Mouse (Mus musculus) kidney, embryonic 14.5 days (tissue): Measurements from ENCODE around the gene Npas2. TPM values are rescaled to one million over a fixed set of nuclear protein-coding genes. Genes with fewer than 3 reads are reported as not detected.

Experiments
- ATAC-seq: fragments of 200-750 bp; cut with Nextera tagmentation; 2 replicates; pipeline ENCODE4 v1.8.0; 2017; ENCODE audit warnings: moderate number of reproducible peaks, mild to moderate bottlenecking, moderate TSS enrichment, moderate library complexity; ENCODE audit not compliant: low FRiP score, low TSS enrichment
- H3K27ac ChIP-seq: fragments of 300-500 bp; sonication (generic); 2 replicates; pipeline ENCODE4 v1.5.1; 2014; ENCODE audit warnings: low read depth, mild to moderate bottlenecking, low read length, moderate library complexity, mixed read lengths
- H3K27me3 ChIP-seq: fragments of 300-500 bp; sonication (generic); 2 replicates; pipeline ENCODE4 v1.6.1; 2014; ENCODE audit warnings: mild to moderate bottlenecking, low read length; ENCODE audit not compliant: control insufficient read depth, insufficient read depth
- H3K36me3 ChIP-seq: fragments of 300-500 bp; sonication (generic); 2 replicates; pipeline ENCODE4 v1.6.1; 2014; ENCODE audit warnings: low read length, mixed read lengths; ENCODE audit not compliant: control insufficient read depth, insufficient read depth
- H3K4me1 ChIP-seq: fragments of 300-500 bp; sonication (generic); 2 replicates; pipeline ENCODE4 v1.6.1; 2014; ENCODE audit warnings: low read length, mixed read lengths; ENCODE audit not compliant: control insufficient read depth, insufficient read depth
- H3K4me2 ChIP-seq: fragments of 300-500 bp; sonication (generic); replicated peaks from 2 replicates; pipeline ENCODE4 v1.6.1; 2014; ENCODE audit warnings: low read depth, mild to moderate bottlenecking, low read length
- H3K4me3 ChIP-seq: fragments of 300-500 bp; sonication (generic); 2 replicates; pipeline ENCODE4 v1.5.1; 2014; ENCODE audit warnings: mild to moderate bottlenecking, low read length
- H3K9ac ChIP-seq: fragments of 300-500 bp; sonication (generic); 2 replicates; pipeline ENCODE4 v1.6.1; 2014; ENCODE audit warnings: low read depth, mild to moderate bottlenecking, low read length, moderate library complexity
- H3K9me3 ChIP-seq: fragments of 300-500 bp; sonication (generic); 2 replicates; pipeline ENCODE4 v1.6.1; 2016; ENCODE audit warnings: low read length; ENCODE audit not compliant: control insufficient read depth
- WGBS: fragments of 180-500 bp; shearing (Covaris S2); extraction: QIAGEN DNeasy Blood & Tissue Kit; methylation state at CpG from one replicate; pipeline ENCODE4 v1.1.7; 2014; 5-methylcytosine and 5-hydroxymethylcytosine counted together
- polyA plus RNA-seq: library from polyadenylated mRNA; unstranded; fragments of >200 nt; fragmentation: Nextera tagmentation; extraction: Ambion mirVana; gene quantifications from 2 replicates; pipeline ENCODE4 v1.2.1, GENCODE M21; 2014

Npas2 gene
- polyA plus RNA-seq, 1 experiment from 2014 or later = 0.70 TPM

DNA sequence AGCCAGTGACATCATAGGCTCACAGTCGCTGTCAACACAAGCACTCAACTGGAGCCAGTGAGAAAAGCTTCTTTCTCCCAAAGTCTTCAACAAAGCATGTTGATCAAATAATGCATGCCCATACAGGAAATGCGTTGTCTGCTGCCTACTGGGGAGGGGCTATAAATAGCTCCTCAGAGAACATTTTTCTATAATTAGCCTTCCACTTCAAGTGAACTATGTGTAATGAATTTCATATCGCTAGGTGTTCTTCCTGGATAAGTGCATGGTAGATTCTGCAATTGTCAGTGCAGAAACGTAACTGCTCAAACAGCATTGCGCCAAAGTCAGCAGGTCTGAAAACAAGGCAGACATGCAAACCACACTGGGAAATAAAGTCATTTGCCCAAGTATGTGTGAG, 7.7 kb upstream of the Npas2 start:
- no peak for ATAC-seq
- no peaks in the 10 kb centered on the region for H3K27me3 ChIP-seq
- no peak overlapping the region for H3K4me3 ChIP-seq
- WGBS = 82% methylated on average over 5 of the region's 5 CpGs
- no peaks in the 10 kb centered on the region for H3K36me3 ChIP-seq
- no peak overlapping the region for H3K9ac ChIP-seq
- no peaks in the 10 kb centered on the region for H3K4me1 ChIP-seq
- H3K9me3 ChIP-seq = no peaks in the 10 kb centered on the region
- H3K4me2 ChIP-seq = no peak overlapping the region
- H3K27ac ChIP-seq = no peak overlapping the region

DNA sequence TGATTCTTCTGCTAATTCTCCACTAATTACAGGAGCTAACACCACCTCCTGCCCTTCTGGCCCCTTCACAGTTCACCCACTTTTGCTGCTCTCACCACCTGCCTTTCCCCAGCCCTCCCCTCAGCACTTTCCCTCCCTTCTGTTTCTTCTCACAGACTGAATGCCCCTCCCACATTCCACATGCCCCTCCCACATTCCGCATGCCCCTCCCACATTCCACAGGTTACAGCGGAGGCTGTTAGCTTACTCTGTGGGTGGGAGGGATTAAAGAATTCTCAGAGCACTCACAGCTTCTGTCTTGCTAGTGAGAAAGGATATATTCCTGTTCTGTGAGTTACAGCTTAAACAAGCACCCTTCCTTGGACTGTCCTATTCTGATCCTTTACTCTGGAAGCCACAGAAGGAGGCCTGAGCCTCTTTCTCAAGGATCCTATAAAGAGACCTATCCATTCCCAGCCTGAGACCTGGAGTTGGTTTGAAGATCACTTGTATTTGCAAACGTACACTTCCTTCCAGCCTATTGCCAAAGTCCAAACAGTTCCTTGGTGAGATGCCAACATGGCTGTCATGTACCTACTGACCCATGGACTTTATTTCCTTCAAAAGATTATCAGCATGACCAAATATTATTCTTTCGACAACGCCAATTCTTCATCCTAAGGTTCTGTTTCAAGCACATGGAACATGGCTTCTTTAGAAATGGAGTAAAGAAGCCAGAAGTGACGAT, 6.7 kb upstream of the Npas2 start:
- H3K27me3 ChIP-seq = no peaks in the 10 kb centered on the region
- H3K4me1 ChIP-seq = no peaks in the 10 kb centered on the region
- WGBS = 59% methylated on average over 6 of the region's 6 CpGs
- no peaks in the 10 kb centered on the region for H3K36me3 ChIP-seq
- H3K9ac ChIP-seq = no peak overlapping the region
- no peaks in the 10 kb centered on the region for H3K9me3 ChIP-seq
- ATAC-seq = 0 out of 2 replicates have a peak, but pooled peaks have one; percentile 55
- H3K27ac ChIP-seq = no peak overlapping the region
- H3K4me2 ChIP-seq = no peak overlapping the region
- no peak overlapping the region for H3K4me3 ChIP-seq

GRCm38 (mm10) chr1:39191122-39191521, 2.4 kb upstream of the Npas2 start:
- Histone ChIP-seq H3K4me1 (no peaks in the 10 kb centered on the region), H3K4me2 (no peak overlapping the region), H3K27me3 (peaks cover 16% of the 10 kb centered on the region), H3K27ac (no peak overlapping the region), H3K9me3 (no peaks in the 10 kb centered on the region), H3K9ac (no peak overlapping the region), H3K36me3 (no peaks in the 10 kb centered on the region), H3K4me3 (no peak overlapping the region)
- no peak for ATAC-seq
- WGBS = 77% methylated on average over 5 of the region's 5 CpGs

- Histone ChIP-seq H3K4me3 (peak overlapping the region; percentile 57), H3K9me3 (no peaks in the 10 kb centered on the region), H3K27me3 (peaks cover 20% of the 10 kb centered on the region), H3K9ac (0 out of 2 replicates have a peak overlapping the region, but pooled peaks have one; percentile 13), H3K27ac (no peak overlapping the region), H3K4me1 (no peaks in the 10 kb centered on the region), H3K36me3 (no peaks in the 10 kb centered on the region), H3K4me2 (peak overlapping the region; percentile 78)
- under 1% methylated on average over 27 of the region's 28 CpGs for WGBS
- ATAC-seq = peak; percentile 55
Measured at GRCm38 (mm10) chr1:39192460-39192996, 1.0 kb upstream of the Npas2 start.

GRCm38 (mm10) chr1:39193862-39194675, 538 bp downstream of the Npas2 start:
- no peaks in the 10 kb centered on the region for H3K36me3 ChIP-seq
- under 1% methylated on average over 70 of the region's 76 CpGs for WGBS
- H3K27me3 ChIP-seq = peaks cover 20% of the 10 kb centered on the region
- H3K9ac ChIP-seq = peak overlapping the region; percentile 65
- ATAC-seq = peak; percentile 37; the same call in 1 of the 2 replicates
- H3K4me1 ChIP-seq = no peaks in the 10 kb centered on the region
- no peaks in the 10 kb centered on the region for H3K9me3 ChIP-seq
- H3K4me3 ChIP-seq = peak overlapping the region; percentile 57
- H3K4me2 ChIP-seq = peak overlapping the region; percentile 78
- H3K27ac ChIP-seq = no peak overlapping the region

GRCm38 (mm10) chr1:39194959-39195358, 1.4 kb downstream of the Npas2 start:
- no peaks in the 10 kb centered on the region for H3K4me1 ChIP-seq
- H3K9me3 ChIP-seq = no peaks in the 10 kb centered on the region
- 1% methylated on average over 11 of the region's 11 CpGs for WGBS
- peaks cover 20% of the 10 kb centered on the region for H3K27me3 ChIP-seq
- H3K36me3 ChIP-seq = no peaks in the 10 kb centered on the region
- no peak overlapping the region for H3K27ac ChIP-seq
- peak overlapping the region; percentile 78 for H3K4me2 ChIP-seq
- H3K9ac ChIP-seq = no peak overlapping the region
- H3K4me3 ChIP-seq = peak overlapping the region; percentile 57
- no peak for ATAC-seq

DNA sequence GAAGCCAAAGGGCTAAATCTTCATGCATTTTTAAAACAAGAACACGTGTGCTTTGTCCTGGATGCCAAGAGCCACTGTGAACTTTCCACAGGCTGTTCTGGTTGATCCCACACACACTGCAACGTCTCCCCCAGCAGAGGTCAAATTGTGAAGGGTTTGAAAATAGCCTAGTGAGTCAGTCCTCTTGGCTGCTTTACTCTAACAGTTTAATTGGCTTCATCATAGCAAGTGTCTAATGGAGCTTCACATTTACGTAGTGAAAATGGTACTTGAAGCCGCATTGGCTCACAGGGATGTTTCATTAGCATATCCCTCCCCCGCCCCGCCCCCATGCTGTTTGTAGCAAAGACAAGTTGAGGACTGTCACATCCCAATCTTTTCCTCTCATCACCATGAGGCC, 2.6 kb downstream of the Npas2 start:
- Histone ChIP-seq H3K4me2 (no peak overlapping the region), H3K36me3 (no peaks in the 10 kb centered on the region), H3K27ac (no peak overlapping the region), H3K4me1 (no peaks in the 10 kb centered on the region), H3K4me3 (no peak overlapping the region), H3K9me3 (no peaks in the 10 kb centered on the region), H3K27me3 (peaks cover 20% of the 10 kb centered on the region), H3K9ac (no peak overlapping the region)
- no peak for ATAC-seq
- 31% methylated on average over 6 of the region's 6 CpGs for WGBS

DNA sequence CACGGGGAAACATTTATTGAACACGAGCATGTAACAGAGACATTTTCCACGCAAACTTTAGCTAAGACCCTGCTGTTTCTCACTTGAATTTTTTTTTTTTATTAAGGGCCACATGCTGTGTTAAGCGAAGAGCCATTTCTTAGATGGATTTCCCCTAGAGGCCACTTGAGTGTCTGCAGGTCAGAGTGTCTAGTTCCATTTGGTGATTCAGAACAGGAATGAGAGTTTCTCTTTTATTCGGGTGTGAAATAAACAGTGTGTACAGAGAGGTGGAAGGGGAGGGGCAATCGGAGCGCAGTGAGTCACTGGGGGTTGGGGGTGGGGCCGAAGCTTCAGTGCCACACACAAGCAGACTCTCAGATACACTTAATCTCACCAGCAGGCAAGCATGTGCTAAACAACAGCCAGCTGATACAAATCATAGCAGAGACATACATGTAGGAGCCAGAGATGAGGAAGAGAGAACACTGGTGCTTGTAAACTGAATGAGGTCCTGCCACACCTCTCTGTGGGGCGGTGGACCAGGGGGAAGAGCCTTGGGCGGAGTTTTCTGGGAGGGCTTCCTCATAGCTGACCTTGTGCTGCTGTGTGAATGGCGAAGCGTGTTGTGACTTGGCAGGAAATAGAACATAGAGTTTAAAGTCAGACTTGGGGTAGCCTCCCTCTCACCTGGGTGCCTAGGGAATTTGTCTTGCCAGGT, 3.3 kb downstream of the Npas2 start:
- H3K4me3 ChIP-seq = no peak overlapping the region
- 61% methylated on average over 12 of the region's 12 CpGs for WGBS
- no peak overlapping the region for H3K9ac ChIP-seq
- no peaks in the 10 kb centered on the region for H3K9me3 ChIP-seq
- H3K27me3 ChIP-seq = peaks cover 20% of the 10 kb centered on the region
- ATAC-seq = no peak
- H3K36me3 ChIP-seq = no peaks in the 10 kb centered on the region
- H3K27ac ChIP-seq = no peak overlapping the region
- H3K4me1 ChIP-seq = no peaks in the 10 kb centered on the region
- no peak overlapping the region for H3K4me2 ChIP-seq
